Mouse (Mus musculus): Measurements from ENCODE around the gene Dusp12. TPM values are rescaled to one million over a fixed set of nuclear protein-coding genes. Genes with fewer than 3 reads are reported as not detected.

Dusp12 gene
- polyA plus RNA-seq, 1 experiment from 2014 or later, result 39.9 TPM

DNA sequence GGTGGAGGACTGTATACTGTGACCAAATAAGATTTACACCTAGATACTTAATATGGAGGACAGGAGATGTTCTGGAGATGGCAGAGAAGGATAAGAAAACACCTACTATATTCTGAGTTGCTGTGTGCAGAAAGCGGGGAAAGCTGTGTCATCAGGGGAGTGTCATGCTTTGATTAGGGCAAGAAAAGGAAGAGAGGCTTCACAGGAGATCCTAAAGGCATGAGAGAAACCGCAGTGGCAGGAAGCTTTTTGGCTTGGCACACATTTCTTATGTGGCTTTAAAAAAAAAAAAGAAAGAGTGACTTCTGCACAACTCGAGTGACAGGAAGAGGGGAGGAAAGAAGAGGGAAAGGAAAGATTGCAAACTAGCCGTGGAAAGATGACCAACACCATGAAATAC lies 22.3 kb downstream of the Dusp12 start:
- ATAC-seq (ENCODE audit: insufficient read depth), result no peak
- Histone ChIP-seq H3K36me3 (ENCODE audit: insufficient read depth) (no peaks in the 10 kb centered on the region), H3K4me2 (no peak overlapping the region), H3K9me3 (ENCODE audit: low read depth, low read length) (no peaks in the 10 kb centered on the region), H3K9ac (no peak overlapping the region), H3K4me1 (ENCODE audit: insufficient read depth) (no peaks in the 10 kb centered on the region), H3K27ac (ENCODE audit: low read depth) (no peak overlapping the region), H3K27me3 (ENCODE audit: insufficient read depth, low read length) (no peaks in the 10 kb centered on the region), H3K4me3 (ENCODE audit: low read depth, low read length) (no peak overlapping the region)
- 58% methylated on average over 4 of the region's 4 CpGs for WGBS
- DNase-seq, result no peak
- TF ChIP-seq CTCF (IDR thresholded peaks at IDR 0.05; ENCODE audit: low read depth), result no peak

DNA sequence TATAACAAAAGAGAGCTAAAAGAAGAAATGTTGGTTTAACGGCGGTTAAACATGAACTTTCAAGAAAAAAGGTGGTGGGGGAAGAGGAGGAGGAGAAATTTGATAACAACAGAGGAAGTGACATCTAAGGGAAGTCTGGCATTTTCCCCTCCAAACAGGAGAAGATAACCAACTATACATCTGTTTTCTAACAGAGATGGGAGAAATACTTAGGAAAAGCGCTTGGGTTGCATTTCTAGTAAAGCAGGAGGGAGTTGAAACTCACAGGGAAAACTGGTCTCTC lies 23.0 kb downstream of the Dusp12 start:
- 50% methylated on average over 3 of the region's 3 CpGs for WGBS
- ATAC-seq (ENCODE audit: insufficient read depth), result no peak
- H3K4me2 ChIP-seq, result no peak overlapping the region

GRCm38 (mm10) chr1:170861671-170862434 lies 23.5 kb downstream of the Dusp12 start:
- H3K9me3 ChIP-seq (ENCODE audit: low read depth, low read length), result no peaks in the 10 kb centered on the region
- WGBS, result 57% methylated on average over 13 of the region's 13 CpGs
- no peak overlapping the region for H3K4me3 ChIP-seq (ENCODE audit: low read depth, low read length)
- no peaks in the 10 kb centered on the region for H3K36me3 ChIP-seq (ENCODE audit: insufficient read depth)
- no peak for TF ChIP-seq CTCF (IDR thresholded peaks at IDR 0.05; ENCODE audit: low read depth)
- no peaks in the 10 kb centered on the region for H3K27me3 ChIP-seq (ENCODE audit: insufficient read depth, low read length)
- no peak overlapping the region for H3K9ac ChIP-seq
- H3K27ac ChIP-seq (ENCODE audit: low read depth), result no peak overlapping the region
- H3K4me1 ChIP-seq (ENCODE audit: insufficient read depth), result no peaks in the 10 kb centered on the region
- H3K4me2 ChIP-seq, result no peak overlapping the region
- DNase-seq, result no peak
- ATAC-seq (ENCODE audit: insufficient read depth), result no peak

More for the DNA sequence above, 23.0 kb downstream of the Dusp12 start:
- no peak overlapping the region for H3K27ac ChIP-seq (ENCODE audit: low read depth)
- no peaks in the 10 kb centered on the region for H3K9me3 ChIP-seq (ENCODE audit: low read depth, low read length)
- no peaks in the 10 kb centered on the region for H3K36me3 ChIP-seq (ENCODE audit: insufficient read depth)
- H3K4me3 ChIP-seq (ENCODE audit: low read depth, low read length), result no peak overlapping the region
- no peak overlapping the region for H3K9ac ChIP-seq
- no peak for DNase-seq
- H3K27me3 ChIP-seq (ENCODE audit: insufficient read depth, low read length), result no peaks in the 10 kb centered on the region
- no peak for TF ChIP-seq CTCF (IDR thresholded peaks at IDR 0.05; ENCODE audit: low read depth)
- H3K4me1 ChIP-seq (ENCODE audit: insufficient read depth), result no peaks in the 10 kb centered on the region

DNA sequence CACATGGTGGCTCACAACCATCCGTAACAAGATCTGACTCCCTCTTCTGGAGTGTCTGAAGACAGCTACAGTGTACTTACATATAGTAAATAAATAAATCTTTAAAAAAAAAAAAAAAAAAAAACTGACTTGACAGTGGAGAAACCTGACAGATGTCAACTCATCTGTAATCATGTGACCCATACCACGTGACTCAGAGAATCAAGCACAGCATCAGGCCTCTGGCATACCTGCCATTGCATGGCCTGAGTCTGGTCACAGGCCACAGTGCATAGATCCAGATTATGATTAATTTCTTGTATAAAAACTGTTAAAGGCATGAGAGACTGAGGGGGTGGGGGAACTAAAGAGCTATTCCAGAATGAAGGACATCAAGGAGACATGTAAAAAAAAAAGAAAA lies 26.5 kb downstream of the Dusp12 start:
- TF ChIP-seq CTCF (IDR thresholded peaks at IDR 0.05; ENCODE audit: low read depth), result no peak
- Histone ChIP-seq H3K27me3 (ENCODE audit: insufficient read depth, low read length) (no peaks in the 10 kb centered on the region), H3K4me3 (ENCODE audit: low read depth, low read length) (no peak overlapping the region), H3K27ac (ENCODE audit: low read depth) (no peak overlapping the region), H3K36me3 (ENCODE audit: insufficient read depth) (no peaks in the 10 kb centered on the region), H3K9me3 (ENCODE audit: low read depth, low read length) (no peaks in the 10 kb centered on the region), H3K9ac (no peak overlapping the region), H3K4me2 (no peak overlapping the region), H3K4me1 (ENCODE audit: insufficient read depth) (no peaks in the 10 kb centered on the region)
- no peak for DNase-seq
- no peak for ATAC-seq (ENCODE audit: insufficient read depth)
- WGBS, result 65% methylated on average over 2 of the region's 2 CpGs

GRCm38 (mm10) chr1:170857369-170857768 lies 28.0 kb downstream of the Dusp12 start:
- 84% methylated on average over 2 of the region's 2 CpGs for WGBS
- H3K36me3 ChIP-seq (ENCODE audit: insufficient read depth), result peaks cover 2% of the 10 kb centered on the region; the same call in 1 of the 2 replicates
- no peak for ATAC-seq (ENCODE audit: insufficient read depth)
- no peaks in the 10 kb centered on the region for H3K4me1 ChIP-seq (ENCODE audit: insufficient read depth)
- no peak for DNase-seq
- no peak overlapping the region for H3K27ac ChIP-seq (ENCODE audit: low read depth)
- no peak overlapping the region for H3K4me3 ChIP-seq (ENCODE audit: low read depth, low read length)
- no peak overlapping the region for H3K9ac ChIP-seq
- H3K9me3 ChIP-seq (ENCODE audit: low read depth, low read length), result no peaks in the 10 kb centered on the region
- TF ChIP-seq CTCF (IDR thresholded peaks at IDR 0.05; ENCODE audit: low read depth), result no peak
- H3K27me3 ChIP-seq (ENCODE audit: insufficient read depth, low read length), result no peaks in the 10 kb centered on the region
- no peak overlapping the region for H3K4me2 ChIP-seq

- ATAC-seq (ENCODE audit: insufficient read depth) (peak; percentile 52), DNase-seq (peak; percentile 80)
- WGBS, result 65% methylated on average over 13 of the region's 13 CpGs
- TF ChIP-seq CTCF (IDR thresholded peaks at IDR 0.05; ENCODE audit: low read depth), result no peak
- Histone ChIP-seq H3K9ac (no peak overlapping the region), H3K4me2 (no peak overlapping the region), H3K9me3 (ENCODE audit: low read depth, low read length) (no peaks in the 10 kb centered on the region), H3K4me3 (ENCODE audit: low read depth, low read length) (no peak overlapping the region), H3K4me1 (ENCODE audit: insufficient read depth) (no peaks in the 10 kb centered on the region), H3K36me3 (ENCODE audit: insufficient read depth) (peaks cover 4% of the 10 kb centered on the region; the same call in 1 of the 2 replicates), H3K27ac (ENCODE audit: low read depth) (peak overlapping the region; percentile 52; the same call in 1 of the 2 replicates), H3K27me3 (ENCODE audit: insufficient read depth, low read length) (no peaks in the 10 kb centered on the region)
These were observed 30.1 kb downstream of the Dusp12 start for GRCm38 (mm10) chr1:170855056-170855760.

DNA sequence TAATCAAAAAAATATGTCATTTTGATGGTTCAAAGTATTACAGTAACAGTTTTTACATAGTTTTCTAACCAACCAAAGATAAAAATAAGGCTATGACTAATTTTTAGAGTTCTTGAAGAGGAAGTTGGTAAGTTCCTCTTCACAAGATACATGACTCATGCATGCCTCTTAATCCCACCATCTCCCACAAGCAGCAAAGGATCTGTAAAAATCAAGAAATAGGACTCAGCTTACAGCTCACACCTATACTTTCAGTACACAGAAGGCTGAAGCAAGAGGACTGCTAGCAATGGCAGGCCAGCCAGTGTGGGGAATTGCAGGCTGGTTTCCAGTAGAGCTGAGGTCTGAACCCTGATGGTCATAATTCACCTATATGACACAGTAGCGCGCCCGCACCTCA lies 31.7 kb downstream of the Dusp12 start:
- peaks cover 10% of the 10 kb centered on the region; the same call in 1 of the 2 replicates for H3K36me3 ChIP-seq (ENCODE audit: insufficient read depth)
- WGBS, result 97% methylated on average over 3 of the region's 3 CpGs
- DNase-seq, result no peak

More for the DNA sequence above, 31.7 kb downstream of the Dusp12 start:
- H3K4me3 ChIP-seq (ENCODE audit: low read depth, low read length), result no peak overlapping the region
- no peak for ATAC-seq (ENCODE audit: insufficient read depth)
- no peaks in the 10 kb centered on the region for H3K4me1 ChIP-seq (ENCODE audit: insufficient read depth)
- no peaks in the 10 kb centered on the region for H3K9me3 ChIP-seq (ENCODE audit: low read depth, low read length)
- no peak for TF ChIP-seq CTCF (IDR thresholded peaks at IDR 0.05; ENCODE audit: low read depth)
- H3K4me2 ChIP-seq, result no peak overlapping the region
- no peak overlapping the region for H3K9ac ChIP-seq
- no peak overlapping the region for H3K27ac ChIP-seq (ENCODE audit: low read depth)
- H3K27me3 ChIP-seq (ENCODE audit: insufficient read depth, low read length), result no peaks in the 10 kb centered on the region

Data from lung, embryonic 14.5 days (tissue).